Mouse (Mus musculus) bone marrow, adult 2 months (tissue): Measurements from ENCODE around the gene Uvrag. TPM values are rescaled to one million over a fixed set of nuclear protein-coding genes. Genes with fewer than 3 reads are reported as not detected.

Experiments
- H3K27ac ChIP-seq: fragments of 200-500 bp; 2 replicates; pipeline ENCODE4 v1.5.1; 2012; ENCODE audit warnings: low read depth, mild to moderate bottlenecking, control low read depth, inconsistent platforms, low read length; ENCODE audit not compliant: control insufficient read depth, poor library complexity, insufficient read depth
- H3K4me1 ChIP-seq: fragments of 200-500 bp; 2 replicates; pipeline ENCODE4 v1.6.1; 2011; ENCODE audit warnings: low read length; ENCODE audit not compliant: control insufficient read depth, insufficient read depth
- H3K4me3 ChIP-seq: fragments of 200-500 bp; replicated peaks from 2 replicates; pipeline ENCODE3; 2011; ENCODE audit warnings: mild to moderate bottlenecking, low read depth, low read length, control low read depth; ENCODE audit not compliant: control insufficient read depth
- CTCF ChIP-seq: fragments of 200-500 bp; IDR thresholded peaks from 2 replicates; pipeline ENCODE4 v1.5.1; 2011; ENCODE audit warnings: low read length, control low read depth; ENCODE audit not compliant: control insufficient read depth, insufficient read depth
- POLR2A ChIP-seq: fragments of 200-500 bp; IDR thresholded peaks from 2 replicates; pipeline ENCODE4 v1.6.1; 2011; ENCODE audit warnings: low read depth, mild to moderate bottlenecking, control low read depth, low read length, borderline replicate concordance; ENCODE audit not compliant: control insufficient read depth
- WGBS: fragments of 180-500 bp; shearing (Covaris S2); methylation state at CpG from one replicate; pipeline ENCODE4 v1.1.7; 2018; 5-methylcytosine and 5-hydroxymethylcytosine counted together
- polyA plus RNA-seq: library from polyadenylated mRNA; stranded (reverse); fragments of >200 nt; gene quantifications from 2 replicates; pipeline ENCODE4 v1.2.4, GENCODE M21; 2011; ENCODE audit warnings: low replicate concordance; ENCODE audit not compliant: missing spikeins, insufficient read depth, insufficient read length

Gene Uvrag
- polyA plus RNA-seq, 1 experiment, result 38.2 TPM

DNA sequence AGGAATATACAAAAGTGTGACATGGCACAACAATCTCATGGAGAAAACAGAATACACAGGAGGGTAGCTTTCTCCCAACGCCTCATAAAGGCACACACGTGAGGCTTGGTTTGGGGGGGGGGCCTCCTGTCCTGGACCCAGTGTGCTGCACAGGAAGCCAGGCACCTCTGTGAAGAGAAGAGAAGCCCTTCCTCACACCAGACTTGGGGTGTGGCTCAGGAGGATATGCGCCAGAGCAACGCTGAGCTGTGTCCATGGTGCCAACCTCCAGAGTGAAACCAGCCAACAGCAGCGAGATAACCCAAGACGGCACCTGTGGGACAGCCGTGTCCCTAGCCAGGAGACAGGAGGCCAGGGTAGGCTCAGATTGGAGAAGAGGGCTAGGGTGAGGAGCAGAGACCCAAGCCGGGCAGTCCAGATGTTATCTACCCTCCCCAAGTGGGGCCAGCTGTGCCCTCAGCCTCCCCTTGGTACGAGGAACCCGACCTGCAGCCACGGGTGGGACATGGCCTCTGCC is 12.8 kb upstream of the Uvrag start:
- TF ChIP-seq POLR2A, result no peak
- TF ChIP-seq CTCF, result no peak
- WGBS, result 37% methylated on average over 11 of the region's 11 CpGs
- Histone ChIP-seq H3K27ac (peak overlapping the region; percentile 81), H3K4me3 (no peak overlapping the region), H3K4me1 (peaks cover 7% of the 10 kb centered on the region)

DNA sequence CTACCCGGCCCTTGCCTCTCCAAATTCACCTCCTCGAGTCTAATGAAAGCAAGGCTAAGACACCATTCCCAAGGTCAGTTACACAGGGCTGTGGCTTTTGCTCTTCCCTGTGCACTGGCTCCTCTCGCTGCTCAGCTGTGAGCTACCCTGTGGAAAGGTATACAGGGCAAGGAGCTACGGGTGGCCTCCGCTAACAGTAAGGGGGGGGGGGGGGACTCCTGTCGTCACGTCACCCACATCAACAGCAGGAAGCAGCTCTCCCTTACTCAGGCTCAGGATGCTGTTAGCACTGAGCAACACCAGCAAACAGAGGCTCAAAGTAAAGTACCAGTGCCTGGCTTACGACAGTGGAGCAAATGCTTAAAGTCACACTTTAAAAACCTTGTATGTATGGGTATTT is 11.8 kb upstream of the Uvrag start:
- TF ChIP-seq POLR2A (no peak), CTCF (no peak)

DNA sequence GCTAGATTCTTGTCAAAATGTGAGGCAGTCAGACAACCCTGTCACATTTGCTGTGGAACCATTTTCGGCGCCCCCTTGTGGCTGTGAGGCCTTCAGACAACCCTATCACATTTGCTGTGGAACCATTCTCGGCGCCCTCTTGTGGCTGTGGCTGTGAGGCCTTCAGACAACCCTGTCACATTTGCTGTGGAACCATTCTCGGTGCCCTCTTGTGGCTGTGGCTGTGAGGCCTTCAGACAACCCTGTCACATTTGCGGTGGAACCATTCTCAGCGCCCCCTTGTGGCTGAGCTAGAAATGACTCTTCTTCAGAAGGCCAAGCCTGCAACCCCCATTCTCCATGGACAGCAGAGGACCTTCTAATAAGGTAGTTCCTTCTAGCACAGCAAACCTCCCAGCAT is 10.4 kb upstream of the Uvrag start:
- WGBS, result 0% methylated on average over 7 of the region's 7 CpGs
- TF ChIP-seq CTCF, result peak; percentile 96
- TF ChIP-seq POLR2A, result no peak
- Histone ChIP-seq H3K4me3 (no peak overlapping the region), H3K4me1 (peaks cover 19% of the 10 kb centered on the region), H3K27ac (no peak overlapping the region)

More for the DNA sequence above, 11.8 kb upstream of the Uvrag start:
- Histone ChIP-seq H3K27ac (no peak overlapping the region; the same call in none of the 2 replicates), H3K4me1 (peaks cover 13% of the 10 kb centered on the region), H3K4me3 (no peak overlapping the region)
- 51% methylated on average over 8 of the region's 8 CpGs for WGBS

DNA sequence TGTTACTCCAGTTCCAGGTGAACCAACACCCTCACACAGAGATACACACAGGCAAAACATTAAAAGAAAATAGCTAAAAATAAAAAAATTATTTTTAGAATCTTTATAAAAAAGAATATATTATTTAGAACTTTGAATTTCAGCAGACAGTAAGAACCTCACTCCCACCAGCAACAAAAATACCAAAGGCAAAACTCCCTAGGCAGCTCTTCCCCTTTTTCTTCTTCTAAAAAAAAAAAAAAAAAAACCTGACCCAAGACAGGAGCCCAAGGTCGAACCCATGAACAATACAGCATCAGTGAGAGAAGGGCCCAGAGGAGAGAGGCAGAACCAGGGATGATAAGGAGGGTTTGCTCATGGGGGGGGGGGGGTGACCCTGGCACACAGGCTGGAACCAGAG is 8.1 kb upstream of the Uvrag start:
- WGBS, result 8% methylated on average over 1 of the region's 1 CpGs
- peaks cover 16% of the 10 kb centered on the region; the same call in 1 of the 2 replicates for H3K4me1 ChIP-seq
- TF ChIP-seq CTCF (no peak), POLR2A (no peak)
- H3K27ac ChIP-seq, result no peak overlapping the region
- no peak overlapping the region for H3K4me3 ChIP-seq

DNA sequence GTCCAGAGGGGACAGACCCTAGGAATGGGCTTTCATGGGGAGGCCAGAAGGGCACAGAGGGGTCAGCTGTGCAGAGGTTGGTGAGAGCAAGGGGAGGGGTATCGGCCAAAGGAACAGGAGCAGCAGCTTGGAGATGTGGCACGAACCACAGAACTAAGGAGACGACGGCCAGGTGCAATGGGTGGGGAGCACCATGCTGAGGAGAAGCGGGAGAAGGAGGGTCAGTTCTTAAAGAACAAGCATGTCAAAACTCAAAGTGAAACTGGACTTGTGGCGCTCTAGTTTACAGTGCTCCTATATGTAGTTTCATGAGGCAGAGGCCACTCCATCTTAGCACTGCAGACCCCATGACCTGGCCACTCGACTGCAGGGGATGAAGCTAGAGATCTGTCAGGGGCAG is 6.6 kb upstream of the Uvrag start:
- Histone ChIP-seq H3K4me1 (peaks cover 15% of the 10 kb centered on the region; the same call in 1 of the 2 replicates), H3K27ac (peak overlapping the region; percentile 77), H3K4me3 (no peak overlapping the region)
- TF ChIP-seq CTCF (no peak), POLR2A (no peak)
- WGBS, result 68% methylated on average over 7 of the region's 7 CpGs

DNA sequence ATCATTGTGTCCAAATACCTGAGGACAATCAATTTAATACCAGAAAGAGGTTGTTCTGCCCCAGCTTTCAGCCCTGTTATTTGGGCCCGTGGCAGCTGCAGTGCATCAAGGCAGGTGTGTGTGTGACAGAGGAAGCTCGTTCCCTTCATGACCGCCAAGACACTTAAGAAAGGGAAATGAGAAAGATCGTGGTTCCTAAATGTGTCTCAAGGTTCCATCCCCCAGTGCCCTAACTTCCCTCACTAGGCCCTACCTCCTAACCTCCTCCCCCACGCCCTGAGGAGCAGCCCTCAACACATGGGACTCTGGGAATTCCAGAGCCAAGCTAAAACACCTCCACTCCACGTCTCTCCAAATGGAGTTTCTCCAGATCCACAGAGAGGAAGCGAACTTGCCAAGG is 6.0 kb upstream of the Uvrag start:
- peaks cover 16% of the 10 kb centered on the region; the same call in 1 of the 2 replicates for H3K4me1 ChIP-seq
- H3K4me3 ChIP-seq, result no peak overlapping the region
- TF ChIP-seq POLR2A, result no peak
- no peak for TF ChIP-seq CTCF
- H3K27ac ChIP-seq, result peak overlapping the region; percentile 77
- 19% methylated on average over 7 of the region's 7 CpGs for WGBS

DNA sequence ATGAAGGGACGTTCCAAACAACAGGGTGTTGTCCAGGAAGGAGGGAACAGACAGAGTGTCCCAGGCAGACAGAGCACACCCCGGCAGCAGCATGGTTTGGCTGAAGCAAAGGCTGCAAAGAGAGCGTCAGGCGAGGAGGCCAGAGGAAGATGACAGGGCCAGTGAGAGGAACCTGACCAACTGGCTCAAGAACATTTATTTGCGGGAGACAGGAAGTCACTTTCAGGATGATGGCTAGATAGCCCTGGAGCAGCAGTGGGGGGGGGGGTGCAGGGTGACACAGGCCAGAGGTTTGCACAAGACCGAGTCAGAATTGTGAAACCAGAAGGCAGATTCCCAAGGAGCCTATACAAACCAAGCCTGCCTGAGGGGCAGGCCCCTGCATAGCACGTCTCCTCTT is 5.1 kb upstream of the Uvrag start:
- H3K27ac ChIP-seq, result peak overlapping the region; percentile 50
- H3K4me3 ChIP-seq, result no peak overlapping the region
- peaks cover 16% of the 10 kb centered on the region; the same call in 1 of the 2 replicates for H3K4me1 ChIP-seq
- WGBS, result 27% methylated on average over 7 of the region's 7 CpGs
- TF ChIP-seq CTCF (no peak), POLR2A (no peak)

DNA sequence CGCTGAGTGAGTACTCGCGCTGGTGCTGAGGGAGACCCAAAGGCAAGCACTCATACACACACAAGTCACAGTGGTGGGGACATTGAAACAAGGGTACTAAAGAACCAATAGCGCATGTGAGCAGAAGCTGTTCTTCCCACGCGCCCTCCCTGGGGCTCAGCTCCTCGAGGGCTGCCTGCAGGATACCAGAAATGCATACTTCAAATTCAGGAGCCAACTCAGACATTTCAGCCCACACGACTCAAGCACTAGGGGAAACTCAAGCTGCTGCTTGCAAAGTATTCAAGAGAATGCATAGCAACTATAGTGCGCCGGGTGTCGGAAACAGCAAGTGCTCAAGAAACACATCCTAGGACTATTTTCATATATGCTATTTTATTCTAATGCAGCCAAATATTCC is 3.7 kb upstream of the Uvrag start:
- Histone ChIP-seq H3K27ac (no peak overlapping the region), H3K4me1 (peaks cover 16% of the 10 kb centered on the region; the same call in 1 of the 2 replicates)
- 80% methylated on average over 11 of the region's 11 CpGs for WGBS

DNA sequence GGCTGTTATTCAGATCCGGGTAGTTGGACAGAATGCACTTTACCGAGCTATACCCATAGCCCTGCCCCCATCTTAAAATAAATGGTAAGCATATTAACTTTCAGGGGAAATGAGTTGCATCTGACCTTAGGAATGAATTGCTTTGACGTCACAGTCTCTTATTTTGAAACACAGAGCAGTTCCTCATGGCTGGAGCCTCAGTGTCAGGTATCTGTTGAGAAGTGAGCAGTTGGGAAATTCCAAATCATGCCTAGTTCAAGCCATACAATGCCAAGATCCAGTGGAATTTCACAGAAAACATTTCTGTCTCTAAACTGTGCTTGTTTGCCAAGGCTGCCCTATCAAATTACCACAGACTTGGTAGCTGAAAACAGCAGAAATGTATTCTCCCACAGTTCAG is 2.3 kb upstream of the Uvrag start:
- Histone ChIP-seq H3K27ac (no peak overlapping the region), H3K4me1 (peaks cover 15% of the 10 kb centered on the region; the same call in 1 of the 2 replicates), H3K4me3 (no peak overlapping the region)
- TF ChIP-seq CTCF (no peak), POLR2A (no peak)
- 40% methylated on average over 3 of the region's 3 CpGs for WGBS

More for the DNA sequence above, 3.7 kb upstream of the Uvrag start:
- H3K4me3 ChIP-seq, result no peak overlapping the region
- no peak for TF ChIP-seq CTCF
- no peak for TF ChIP-seq POLR2A
